Mouse (Mus musculus) testis, adult 2 months (tissue): ENCODE results near the gene Pnpo. TPM values are rescaled to one million over a fixed set of nuclear protein-coding genes. Genes with fewer than 3 reads are reported as not detected.

Experiments
- H3K27ac ChIP-seq: fragments of 200-500 bp; 2 replicates; pipeline ENCODE4 v1.5.1; 2012; ENCODE audit warnings: low read depth, low read length; ENCODE audit not compliant: control insufficient read depth, insufficient read depth
- H3K27me3 ChIP-seq: fragments of 200-500 bp; 2 replicates; pipeline ENCODE4 v1.6.1; 2012; ENCODE audit warnings: mild to moderate bottlenecking, low read length, moderate library complexity; ENCODE audit not compliant: control insufficient read depth, insufficient read depth
- H3K36me3 ChIP-seq: fragments of 200-500 bp; 2 replicates; pipeline ENCODE4 v1.6.1; 2012; ENCODE audit warnings: mild to moderate bottlenecking, low read length; ENCODE audit not compliant: control insufficient read depth, insufficient read depth
- H3K4me1 ChIP-seq: fragments of 200-500 bp; 2 replicates; pipeline ENCODE4 v1.6.1; 2012; ENCODE audit warnings: low read length; ENCODE audit not compliant: control insufficient read depth, insufficient read depth
- H3K4me3 ChIP-seq: fragments of 200-500 bp; 2 replicates; pipeline ENCODE4 v1.5.1; 2012; ENCODE audit warnings: low read depth, mild to moderate bottlenecking, low read length, moderate library complexity, mixed read lengths; ENCODE audit not compliant: control insufficient read depth
- CTCF ChIP-seq: fragments of 200-500 bp; IDR thresholded peaks from 2 replicates; pipeline ENCODE4 v1.5.1; 2012; ENCODE audit warnings: low read depth, mild to moderate bottlenecking, inconsistent platforms, low read length, moderate library complexity; ENCODE audit not compliant: control insufficient read depth, insufficient read depth, insufficient replicate concordance
- POLR2A ChIP-seq: fragments of 200-500 bp; IDR thresholded peaks from 2 replicates; pipeline ENCODE4 v1.6.1; 2012; ENCODE audit warnings: low read depth, mild to moderate bottlenecking, inconsistent platforms, low read length, moderate library complexity; ENCODE audit not compliant: control insufficient read depth
- polyA plus RNA-seq: library from polyadenylated mRNA; depleted of rRNA; stranded (reverse); fragments of >200 nt; gene quantifications from 2 replicates; pipeline ENCODE4 v1.2.3, GENCODE M21; 2012; rRNA removed

Gene Pnpo
- polyA plus RNA-seq, 1 experiment = 3.8 TPM

DNA sequence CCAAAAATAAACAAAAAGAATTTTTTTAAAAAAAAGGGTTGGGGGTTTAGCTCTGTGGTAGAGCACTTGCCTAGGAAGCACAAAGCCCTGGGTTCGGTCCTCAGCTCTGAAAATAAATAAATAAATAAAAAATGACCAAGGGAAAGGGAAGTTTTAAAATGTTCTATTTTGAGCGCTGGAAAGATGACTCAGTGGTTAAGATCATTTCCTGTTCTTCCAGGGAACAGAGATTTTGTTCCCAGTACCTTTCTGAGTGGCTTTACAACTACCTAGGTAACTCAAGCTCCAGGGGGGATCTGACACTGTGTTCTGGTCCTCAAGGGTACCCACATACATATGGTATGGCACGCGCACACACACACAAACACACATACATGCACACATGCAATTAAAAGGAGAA lies 47.9 kb downstream of the Pnpo start:
- Histone ChIP-seq H3K27ac (no peak overlapping the region), H3K4me1 (peaks cover 5% of the 10 kb centered on the region; the same call in 1 of the 2 replicates), H3K36me3 (no peaks in the 10 kb centered on the region), H3K4me3 (no peak overlapping the region), H3K27me3 (no peaks in the 10 kb centered on the region)
- TF ChIP-seq POLR2A (no peak), CTCF (no peak)

DNA sequence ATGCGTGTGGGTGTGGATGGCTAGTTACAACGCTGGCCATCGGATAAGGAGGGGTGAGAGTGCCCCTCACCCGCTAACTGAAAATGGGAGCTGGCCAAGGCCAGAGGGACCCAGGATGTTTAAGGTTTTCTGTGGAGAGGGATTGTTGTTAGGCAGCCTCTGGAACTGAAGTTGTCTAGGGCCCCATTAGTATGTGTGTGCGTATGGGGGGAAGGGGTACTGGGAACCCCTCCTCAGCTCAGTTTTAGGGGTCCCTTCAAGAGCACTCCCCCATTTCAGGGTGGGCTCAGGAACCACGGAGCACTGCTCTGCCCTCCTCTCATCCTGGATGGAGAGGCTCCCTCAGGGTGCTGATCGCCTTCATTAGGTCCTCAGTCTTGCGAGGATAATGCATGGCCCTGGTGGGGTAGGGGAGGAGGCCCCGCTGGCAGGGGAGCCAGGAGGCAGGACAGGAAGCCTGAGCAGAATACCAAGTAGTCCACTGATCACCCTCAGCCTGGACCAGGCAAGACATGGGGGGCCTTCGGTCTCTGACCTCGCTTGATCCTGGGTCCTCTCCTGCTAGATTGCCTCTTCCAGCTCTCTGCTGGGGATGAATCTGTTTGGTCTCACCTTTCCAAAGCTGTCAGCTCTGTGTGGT lies 50.5 kb downstream of the Pnpo start:
- no peaks in the 10 kb centered on the region for H3K4me1 ChIP-seq
- H3K27me3 ChIP-seq = no peaks in the 10 kb centered on the region
- no peaks in the 10 kb centered on the region for H3K36me3 ChIP-seq
- TF ChIP-seq CTCF = no peak
- TF ChIP-seq POLR2A = no peak
- no peak overlapping the region for H3K27ac ChIP-seq
- H3K4me3 ChIP-seq = no peak overlapping the region

GRCm38 (mm10) chr11:96891784-96892527 lies 51.8 kb downstream of the Pnpo start:
- H3K27ac ChIP-seq = no peak overlapping the region
- no peaks in the 10 kb centered on the region for H3K4me1 ChIP-seq
- TF ChIP-seq CTCF (no peak), POLR2A (no peak)
- H3K4me3 ChIP-seq = no peak overlapping the region
- H3K27me3 ChIP-seq = no peaks in the 10 kb centered on the region
- no peaks in the 10 kb centered on the region for H3K36me3 ChIP-seq

Other genes starting within 250 kb of the Pnpo start
- gene Snx11, start 166.4 kb downstream of the Pnpo start, polyA plus RNA-seq = 15.2 and 16.8 TPM in 2 replicates
- 15.4 and 16.6 TPM in 2 replicates for gene Cbx1, start 154.9 kb downstream of the Pnpo start, polyA plus RNA-seq
- gene Nfe2l1, start 114.0 kb downstream of the Pnpo start, polyA plus RNA-seq = 46.7 and 59.1 TPM in 2 replicates
- 5.3 and 6.7 TPM in 2 replicates for gene Copz2, start 94.1 kb downstream of the Pnpo start, polyA plus RNA-seq
- 75.0 and 77.8 TPM in 2 replicates for gene Cdk5rap3, start 27.5 kb downstream of the Pnpo start, polyA plus RNA-seq
- gene Prr15l, start 15.9 kb downstream of the Pnpo start, polyA plus RNA-seq = 2.1 and 4.0 TPM in 2 replicates
- 16.4 and 17.9 TPM in 2 replicates for gene Sp2, start 39.0 kb upstream of the Pnpo start, polyA plus RNA-seq
- gene Sp6, start 69.4 kb upstream of the Pnpo start, polyA plus RNA-seq = 0.22 and 0.32 TPM in 2 replicates
- gene Scrn2, start 86.0 kb upstream of the Pnpo start, polyA plus RNA-seq = 8.9 and 9.4 TPM in 2 replicates
- gene Lrrc46, start 97.4 kb upstream of the Pnpo start, polyA plus RNA-seq = 795 and 824 TPM in 2 replicates
- 41.7 and 47.6 TPM in 2 replicates for gene Mrpl10, start 97.6 kb upstream of the Pnpo start, polyA plus RNA-seq
- 75.7 and 82.3 TPM in 2 replicates for gene Osbpl7, start 106.6 kb upstream of the Pnpo start, polyA plus RNA-seq
- gene Tbx21, start 171.3 kb upstream of the Pnpo start, polyA plus RNA-seq = 0.14 and 0.22 TPM in 2 replicates
- gene Tbkbp1, start 207.5 kb upstream of the Pnpo start, polyA plus RNA-seq = 2.4 and 2.7 TPM in 2 replicates
- gene Kpnb1, start 243.9 kb upstream of the Pnpo start, polyA plus RNA-seq = 37.5 and 40.3 TPM in 2 replicates